Mouse (Mus musculus) right cerebral cortex, postnatal 36 days (tissue): Measurements from ENCODE around the gene Spon1.
A peak's percentile ranks its signal among the peaks of the same experiment; 100 is the strongest.

Experiments
- DNase-seq, 2 experiments: peaks; one replicate each; pipeline ENCODE4 v3.0.0; 2022; ENCODE audit warnings: low spot score in 2 of 2, mixed read lengths in 1 of 2

Spon1 gene

GRCm38 (mm10) chr7:114058166-114058565 is 292.4 kb downstream of the Spon1 start:
- DNase-seq: no peak

GRCm38 (mm10) chr7:114058927-114059441 is 293.2 kb downstream of the Spon1 start:
- DNase-seq: no peak

GRCm38 (mm10) chr7:114060445-114060844 is 294.6 kb downstream of the Spon1 start:
- no peak for DNase-seq

GRCm38 (mm10) chr7:114062451-114062850 is 296.7 kb downstream of the Spon1 start:
- DNase-seq: no peak

- peak in 1 of 2 experiments; percentile 64 for DNase-seq
These were observed 297.7 kb downstream of the Spon1 start for GRCm38 (mm10) chr7:114063534-114063933.

GRCm38 (mm10) chr7:114063966-114064365 is 298.2 kb downstream of the Spon1 start:
- DNase-seq: no peak

GRCm38 (mm10) chr7:114065407-114066185 is 299.8 kb downstream of the Spon1 start:
- DNase-seq: no peak

GRCm38 (mm10) chr7:114066529-114067178 is 300.9 kb downstream of the Spon1 start:
- DNase-seq: peak; percentile 71

GRCm38 (mm10) chr7:114068956-114069533 is 303.2 kb downstream of the Spon1 start:
- no peak for DNase-seq

- DNase-seq: no peak
These were observed 304.1 kb downstream of the Spon1 start for GRCm38 (mm10) chr7:114069726-114070457.

- no peak for DNase-seq
These were observed 304.7 kb downstream of the Spon1 start for GRCm38 (mm10) chr7:114070458-114070840.

GRCm38 (mm10) chr7:114071395-114071794 is 305.6 kb downstream of the Spon1 start:
- no peak for DNase-seq

- DNase-seq: peak in 1 of 2 experiments; percentile 48
These were observed 306.2 kb downstream of the Spon1 start for GRCm38 (mm10) chr7:114071851-114072616.

GRCm38 (mm10) chr7:114074133-114074532 is 308.3 kb downstream of the Spon1 start:
- no peak for DNase-seq

- no peak for DNase-seq
These were observed 308.8 kb downstream of the Spon1 start for GRCm38 (mm10) chr7:114074595-114074994.

GRCm38 (mm10) chr7:114079343-114079742 is 313.5 kb downstream of the Spon1 start:
- no peak for DNase-seq

- DNase-seq: no peak
These were observed 314.5 kb downstream of the Spon1 start for GRCm38 (mm10) chr7:114080250-114080649.

- DNase-seq: no peak
These were observed 316.0 kb downstream of the Spon1 start for GRCm38 (mm10) chr7:114081633-114082420.

- no peak for DNase-seq
These were observed 317.3 kb downstream of the Spon1 start for GRCm38 (mm10) chr7:114083088-114083487.

GRCm38 (mm10) chr7:114083760-114084159 is 318.0 kb downstream of the Spon1 start:
- no peak for DNase-seq
